Mouse (Mus musculus) ES-E14 (cell line): ENCODE measurements around the gene Trmt44. TPM values are rescaled to one million over a fixed set of nuclear protein-coding genes. Genes with fewer than 3 reads are reported as not detected.

Source experiments
- DNase-seq: peaks from one replicate; pipeline ENCODE4 v3.0.0-alpha.2; 2013; ENCODE audit warnings: low read depth, low spot score
- H3K27ac ChIP-seq: 2 replicates; pipeline ENCODE4 v1.5.1; 2012; ENCODE audit warnings: low read depth, mild to moderate bottlenecking, low read length, moderate library complexity, mixed read lengths; ENCODE audit not compliant: poor library complexity, insufficient read depth, severe bottlenecking
- H3K36me3 ChIP-seq: 2 replicates; pipeline ENCODE4 v1.6.1; 2012; ENCODE audit warnings: mild to moderate bottlenecking, low read length, moderate library complexity, mixed read lengths; ENCODE audit not compliant: control insufficient read depth, poor library complexity, insufficient read depth, severe bottlenecking
- H3K4me1 ChIP-seq, 2 experiments: fragments of 150-350 bp in 1 of 2; sonication (generic) in 1 of 2; 2 replicates each; pipeline ENCODE4 v1.6.1; 2012; ENCODE audit warnings: low read length in 2 of 2, mild to moderate bottlenecking in 1 of 2, mixed read lengths in 1 of 2; ENCODE audit not compliant: control insufficient read depth in 2 of 2, insufficient read depth in 2 of 2, poor library complexity in 1 of 2
- H3K4me3 ChIP-seq, 2 experiments: fragments of 150-350 bp in 1 of 2; sonication (generic) in 1 of 2; 2 replicates each; pipeline ENCODE4 v1.5.1; 2012; ENCODE audit warnings: low read length in 2 of 2, low read depth in 1 of 2, mild to moderate bottlenecking in 1 of 2, mixed read lengths in 1 of 2; ENCODE audit not compliant: insufficient read depth in 1 of 2, poor library complexity in 1 of 2, severe bottlenecking in 1 of 2
- H3K9ac ChIP-seq: 2 replicates; pipeline ENCODE4 v1.6.1; 2012; ENCODE audit warnings: low read depth, mild to moderate bottlenecking, low read length, mixed read lengths; ENCODE audit not compliant: poor library complexity, insufficient read depth, severe bottlenecking
- H3K9me3 ChIP-seq: fragments of 150-350 bp; sonication (generic); 2 replicates; pipeline ENCODE4 v1.6.1; 2012; ENCODE audit warnings: low read depth, mild to moderate bottlenecking, low read length; ENCODE audit not compliant: control insufficient read depth, insufficient read depth
- CHD2 ChIP-seq: IDR thresholded peaks from 2 replicates; pipeline ENCODE4 v1.6.1; 2014; ENCODE audit warnings: mild to moderate bottlenecking, low read depth, low read length, inconsistent platforms
- HCFC1 ChIP-seq: IDR thresholded peaks from 2 replicates; pipeline ENCODE4 v1.6.1; 2012; ENCODE audit warnings: low read length, inconsistent platforms, borderline replicate concordance; ENCODE audit not compliant: insufficient read depth
- MAFK ChIP-seq: IDR thresholded peaks from 2 replicates; pipeline ENCODE4 v1.6.1; 2014; ENCODE audit warnings: mild to moderate bottlenecking, low read depth, low read length, inconsistent platforms; ENCODE audit not compliant: insufficient read depth
- ZC3H11A ChIP-seq: IDR thresholded peaks from 2 replicates; pipeline ENCODE4 v1.6.1; 2012; ENCODE audit warnings: low read depth, mild to moderate bottlenecking, inconsistent platforms, low read length, borderline replicate concordance
- ZNF384 ChIP-seq: IDR thresholded peaks from 2 replicates; pipeline ENCODE4 v1.6.1; 2012; ENCODE audit warnings: low read depth, low read length, inconsistent platforms
- in situ Hi-C, 2 experiments: fragments of 600-800 bp; cut with MboI; formaldehyde crosslinking; loops; one replicate each; pipeline ENCODE4 v1.15.1; 2025; ENCODE audit warnings: low sequenced_read_pairs in 2 of 2, inconsistent platforms in 1 of 2; ENCODE audit not compliant: unreplicated experiment in 2 of 2
- total RNA-seq: library from RNA; depleted of rRNA; stranded (reverse); fragments of 300-350 nt; gene quantifications from 2 replicates; pipeline ENCODE4 v1.2.3, GENCODE M21; 2012

The Trmt44 gene
- total RNA-seq, 1 experiment = 15.1 TPM

DNA sequence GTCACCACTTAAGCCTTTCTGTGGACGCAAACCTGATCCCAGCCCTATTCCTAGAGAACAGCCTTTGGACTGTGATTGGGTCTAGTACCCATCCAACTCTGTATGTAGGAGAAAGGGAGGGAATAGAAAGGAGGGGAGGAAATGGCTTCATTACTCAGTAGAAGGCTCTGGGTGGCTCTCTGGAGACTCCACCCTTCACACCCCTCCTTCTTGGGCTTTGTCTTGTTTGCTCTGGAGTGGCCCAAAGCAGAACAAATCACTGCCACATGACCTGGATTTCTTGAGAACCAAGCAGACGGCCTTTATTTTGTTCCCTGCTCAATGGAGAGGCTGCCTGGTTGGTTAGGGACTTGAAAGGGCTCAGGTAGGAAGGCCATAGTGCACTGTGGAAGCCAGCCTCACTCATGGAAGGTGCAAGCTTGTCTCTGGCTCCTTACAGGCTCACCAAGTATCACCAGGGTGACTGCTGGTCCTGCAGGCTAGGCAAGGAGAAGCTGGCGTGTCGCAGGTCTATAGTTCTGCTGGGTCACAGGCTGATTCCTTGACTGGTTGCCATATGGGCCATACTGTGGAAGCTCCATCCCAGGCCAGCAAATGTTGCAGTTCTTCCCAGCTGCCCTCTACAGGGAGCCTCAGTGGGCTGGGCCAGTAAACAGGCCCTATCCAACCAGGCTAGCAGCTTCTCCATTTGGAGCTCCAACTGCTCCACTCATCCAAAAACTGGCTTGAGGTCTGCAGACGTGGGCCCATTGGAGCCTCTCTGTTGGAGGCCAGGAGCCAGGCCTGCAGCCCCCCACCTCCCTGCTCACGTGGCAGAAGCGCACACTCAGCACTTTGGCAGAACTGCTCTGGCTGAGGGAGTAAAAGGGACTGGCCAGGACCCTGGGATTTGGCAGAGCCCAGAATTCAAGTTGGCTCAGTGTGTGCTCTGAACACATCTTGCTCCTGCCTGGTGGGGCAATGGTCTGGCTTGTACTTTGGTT lies 22.7 kb downstream of the Trmt44 start:
- no peak for TF ChIP-seq CHD2
- TF ChIP-seq MAFK = peak; percentile 71
- no peak for DNase-seq
- Histone ChIP-seq H3K36me3 (peaks cover 3% of the 10 kb centered on the region; the same call in 1 of the 2 replicates), H3K4me1 (no peaks in the 10 kb centered on the region), H3K4me3 (no peak overlapping the region), H3K27ac (no peak overlapping the region), H3K9me3 (no peaks in the 10 kb centered on the region), H3K9ac (no peak overlapping the region)
- in situ Hi-C loops = no loop called here

DNA sequence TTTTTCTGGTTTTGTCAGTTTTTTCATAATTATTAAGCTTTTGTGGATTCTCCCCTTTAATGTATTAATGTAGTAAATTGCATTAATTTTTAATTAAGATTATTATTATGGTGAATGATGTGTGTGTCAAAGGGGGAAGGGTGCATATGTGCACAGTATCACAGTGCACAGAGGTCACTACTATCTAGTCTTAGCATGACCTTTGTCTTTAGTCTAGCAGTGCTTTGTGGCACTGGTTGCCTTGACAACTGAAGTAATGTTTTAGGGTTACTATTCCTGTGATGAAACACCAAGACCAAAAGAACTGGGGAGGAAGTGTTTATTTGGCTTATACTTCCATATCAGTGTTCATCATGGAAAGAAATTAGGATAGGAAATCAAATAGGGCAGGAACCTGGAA lies 28.7 kb downstream of the Trmt44 start:
- no peaks in the 10 kb centered on the region for H3K36me3 ChIP-seq
- no peak for TF ChIP-seq ZNF384
- no peak for TF ChIP-seq ZC3H11A
- no peak for TF ChIP-seq CHD2
- TF ChIP-seq HCFC1 = no peak
- TF ChIP-seq MAFK = no peak
- H3K9me3 ChIP-seq = no peaks in the 10 kb centered on the region
- H3K9ac ChIP-seq = no peak overlapping the region
- H3K27ac ChIP-seq = no peak overlapping the region
- H3K4me1 ChIP-seq = no peaks in the 10 kb centered on the region
- DNase-seq = no peak
- H3K4me3 ChIP-seq = no peak overlapping the region
- in situ Hi-C loops = no loop called here

DNA sequence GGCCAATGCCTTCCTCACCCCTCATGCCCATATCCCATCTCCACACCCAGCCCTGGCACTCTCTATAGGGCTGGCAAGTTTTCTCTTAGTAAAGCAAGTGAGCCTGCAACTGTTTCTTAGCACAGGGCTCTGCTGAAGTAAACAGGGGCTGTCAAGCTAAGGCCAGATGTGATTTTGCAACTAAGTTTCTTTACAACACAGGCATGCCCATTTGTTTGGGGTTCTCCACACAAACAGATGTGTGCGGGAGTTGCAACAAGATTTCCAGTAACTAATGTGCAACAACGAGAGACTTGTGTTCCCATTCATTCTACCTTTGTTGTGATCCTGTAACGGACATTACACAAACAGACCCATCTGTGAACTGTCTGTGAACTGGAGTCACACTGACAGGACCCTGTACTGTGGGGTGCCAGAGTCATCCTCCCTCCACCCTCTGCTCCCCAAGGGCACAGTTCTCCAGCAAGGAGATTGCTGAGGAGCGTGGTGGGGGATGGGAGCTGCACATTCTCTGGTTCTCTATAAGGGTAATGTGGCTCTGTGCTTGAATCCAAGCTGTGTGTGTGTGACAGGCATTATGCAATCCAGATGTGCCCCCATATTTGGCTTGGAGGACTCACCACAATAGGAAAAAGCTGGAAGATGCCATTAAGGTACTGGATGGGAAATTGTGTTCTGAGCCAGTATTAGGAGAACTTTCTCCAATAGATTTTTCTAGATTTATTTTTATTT lies 33.6 kb downstream of the Trmt44 start:
- Histone ChIP-seq H3K9ac (no peak overlapping the region), H3K27ac (no peak overlapping the region)
- DNase-seq = no peak

DNA sequence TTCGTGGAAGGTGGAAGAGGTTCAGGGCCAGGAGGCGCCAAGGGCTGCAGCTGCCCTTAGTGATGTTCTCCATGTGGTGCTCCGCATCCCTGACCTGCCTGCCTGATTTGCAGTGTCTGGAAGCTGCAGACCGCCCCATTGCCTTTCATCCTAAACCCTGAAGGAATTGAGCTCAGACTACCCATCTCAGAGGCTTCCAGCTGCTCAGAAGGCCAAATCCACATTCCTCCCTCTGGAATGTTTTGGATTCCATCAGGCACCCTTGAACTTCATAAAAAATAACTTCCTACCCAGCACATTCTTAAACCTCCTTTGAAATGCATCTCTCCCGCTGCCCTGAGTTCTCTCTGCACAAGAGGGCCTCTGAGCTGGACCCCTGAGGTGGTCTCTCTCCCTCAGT lies 34.3 kb downstream of the Trmt44 start:
- no peaks in the 10 kb centered on the region for H3K9me3 ChIP-seq
- H3K27ac ChIP-seq = no peak overlapping the region
- in situ Hi-C loops = no loop called here
- no peak overlapping the region for H3K9ac ChIP-seq
- DNase-seq = no peak
- H3K4me1 ChIP-seq = no peaks in the 10 kb centered on the region
- no peak for TF ChIP-seq ZNF384
- no peak for TF ChIP-seq HCFC1
- no peak for TF ChIP-seq CHD2
- TF ChIP-seq ZC3H11A = no peak
- TF ChIP-seq MAFK = no peak
- no peak overlapping the region for H3K4me3 ChIP-seq
- H3K36me3 ChIP-seq = no peaks in the 10 kb centered on the region

More for the DNA sequence above, 33.6 kb downstream of the Trmt44 start:
- Histone ChIP-seq H3K4me3 (no peak overlapping the region), H3K9me3 (no peaks in the 10 kb centered on the region), H3K4me1 (no peaks in the 10 kb centered on the region), H3K36me3 (no peaks in the 10 kb centered on the region)
- in situ Hi-C loops = no loop called here
- TF ChIP-seq CHD2 (no peak), HCFC1 (no peak), ZC3H11A (no peak), MAFK (no peak), ZNF384 (no peak)
